Mouse (Mus musculus) CH12.LX (cell line): ENCODE results near the gene Khdc1a. TPM values are rescaled to one million over a fixed set of nuclear protein-coding genes. Genes with fewer than 3 reads are reported as not detected.

Source experiments
- DNase-seq: peaks from one replicate; pipeline ENCODE4 v3.0.0-alpha.2; 2013; ENCODE audit errors: extremely low read depth
- H3K27ac ChIP-seq: 2 replicates; pipeline ENCODE4 v1.5.1; 2012; ENCODE audit warnings: low read depth, mild to moderate bottlenecking, control low read depth, moderate library complexity; ENCODE audit not compliant: insufficient read depth
- H3K27me3 ChIP-seq: replicated peaks from 2 replicates; pipeline ENCODE3; 2012; ENCODE audit warnings: inconsistent platforms
- H3K36me3 ChIP-seq, 2 experiments: replicated peaks in 1 of 2; 2 replicates each; pipeline versions ENCODE3 to v1.6.1; 2012; ENCODE audit warnings: inconsistent platforms in 1 of 2, low read length in 1 of 2, mild to moderate bottlenecking in 1 of 2, mixed read lengths in 1 of 2, moderate library complexity in 1 of 2; ENCODE audit not compliant: control insufficient read depth in 1 of 2, insufficient read depth in 1 of 2
- H3K4me1 ChIP-seq, 2 experiments: 2 replicates each; pipeline ENCODE4 v1.6.1; 2012; ENCODE audit warnings: inconsistent platforms in 1 of 2, moderate library complexity in 1 of 2; ENCODE audit not compliant: insufficient read depth in 2 of 2, control insufficient read depth in 1 of 2
- H3K4me2 ChIP-seq: 2 replicates; pipeline ENCODE4 v1.6.1; 2012; ENCODE audit warnings: low read depth, mild to moderate bottlenecking, control low read depth; ENCODE audit not compliant: poor library complexity, insufficient read depth, severe bottlenecking
- H3K4me3 ChIP-seq, 3 experiments: fragments of 150-350 bp in 1 of 3; sonication (generic) in 1 of 3; replicated peaks in 1 of 3; 2 replicates each; pipeline versions ENCODE3 to v1.5.1; 2011 to 2012; ENCODE audit warnings: low read depth in 2 of 3, low read length in 2 of 3, mild to moderate bottlenecking in 2 of 3, moderate library complexity in 2 of 3, control low read depth in 1 of 3, improper control_type of control experiment in 1 of 3, inconsistent platforms in 1 of 3, mixed read lengths in 1 of 3; ENCODE audit not compliant: poor library complexity in 1 of 3
- H3K79me2 ChIP-seq: replicated peaks from 2 replicates; pipeline ENCODE4 v1.6.1; 2012; ENCODE audit warnings: mild to moderate bottlenecking, moderate library complexity; ENCODE audit not compliant: control insufficient read depth, poor library complexity, insufficient read depth, severe bottlenecking; ENCODE audit errors: extremely low read depth
- H3K9ac ChIP-seq: 2 replicates; pipeline ENCODE4 v1.6.1; 2012; ENCODE audit warnings: low read depth, mild to moderate bottlenecking, control low read depth, moderate library complexity; ENCODE audit not compliant: insufficient read depth
- H3K9me3 ChIP-seq: replicated peaks from 2 replicates; pipeline ENCODE3; 2012; ENCODE audit warnings: low read length, inconsistent platforms, mixed read lengths
- CHD2 ChIP-seq: IDR thresholded peaks from 2 replicates; pipeline ENCODE4 v1.6.1; 2011; ENCODE audit warnings: low read length, improper control_type of control experiment
- EP300 ChIP-seq: IDR thresholded peaks from 2 replicates; pipeline ENCODE4 v1.6.1; 2011; ENCODE audit warnings: low read length, improper control_type of control experiment
- ETS1 ChIP-seq: conservative IDR thresholded peaks from 2 replicates; pipeline ENCODE4 v1.6.1; 2012; ENCODE audit warnings: low read depth, mild to moderate bottlenecking, inconsistent platforms, low read length, improper control_type of control experiment, moderate library complexity
- HCFC1 ChIP-seq: IDR thresholded peaks from 2 replicates; pipeline ENCODE4 v1.6.1; 2012; ENCODE audit warnings: low read depth, mild to moderate bottlenecking, inconsistent platforms, low read length, improper control_type of control experiment
- IRF4 ChIP-seq: IDR thresholded peaks from 2 replicates; pipeline ENCODE4 v1.6.1; 2014; ENCODE audit warnings: low read depth, mild to moderate bottlenecking, inconsistent platforms, low read length, improper control_type of control experiment
- JUND ChIP-seq: conservative IDR thresholded peaks from 2 replicates; pipeline ENCODE4 v1.6.1; 2011; ENCODE audit warnings: low read depth, low read length, improper control_type of control experiment
- MAFK ChIP-seq: IDR thresholded peaks from 2 replicates; pipeline ENCODE4 v1.6.1; 2011; ENCODE audit warnings: low read length, improper control_type of control experiment; ENCODE audit not compliant: insufficient replicate concordance
- MAZ ChIP-seq: IDR thresholded peaks from 2 replicates; pipeline ENCODE4 v1.6.1; 2012; ENCODE audit warnings: low read depth, mild to moderate bottlenecking, inconsistent platforms, low read length, improper control_type of control experiment, moderate library complexity
- MEF2A ChIP-seq: IDR thresholded peaks from 2 replicates; pipeline ENCODE4 v1.6.1; 2014; ENCODE audit warnings: low read depth, mild to moderate bottlenecking, inconsistent platforms, low read length, improper control_type of control experiment, borderline replicate concordance
- MYC ChIP-seq: IDR thresholded peaks from 2 replicates; pipeline ENCODE4 v1.6.1; 2011; ENCODE audit warnings: low read depth, mild to moderate bottlenecking, improper control_type of control experiment, low read length
- NELFE ChIP-seq: IDR thresholded peaks from 2 replicates; pipeline ENCODE4 v1.6.1; 2011; ENCODE audit warnings: low read depth, low read length, improper control_type of control experiment
- NRF1 ChIP-seq: IDR thresholded peaks from 2 replicates; pipeline ENCODE4 v1.6.1; 2014; ENCODE audit warnings: low read depth, mild to moderate bottlenecking, inconsistent platforms, low read length, improper control_type of control experiment, moderate library complexity
- POLR2AphosphoS2 ChIP-seq: IDR thresholded peaks from 2 replicates; pipeline ENCODE4 v1.6.1; 2011; ENCODE audit warnings: low read depth, low read length, improper control_type of control experiment
- RAD21 ChIP-seq: IDR thresholded peaks from 2 replicates; pipeline ENCODE4 v1.6.1; 2011; ENCODE audit warnings: low read depth, mild to moderate bottlenecking, low read length, improper control_type of control experiment, moderate library complexity
- RCOR1 ChIP-seq: conservative IDR thresholded peaks from 2 replicates; pipeline ENCODE4 v1.6.1; 2012; ENCODE audit warnings: low read depth, mild to moderate bottlenecking, inconsistent platforms, low read length, improper control_type of control experiment
- SMC3 ChIP-seq: IDR thresholded peaks from 2 replicates; pipeline ENCODE4 v1.6.1; 2011; ENCODE audit warnings: low read depth, low read length, improper control_type of control experiment
- TBP ChIP-seq: conservative IDR thresholded peaks from 2 replicates; pipeline ENCODE4 v1.6.1; 2011; ENCODE audit warnings: low read depth, low read length, improper control_type of control experiment
- UBTF ChIP-seq: IDR thresholded peaks from 2 replicates; pipeline ENCODE4 v1.6.1; 2012; ENCODE audit warnings: low read depth, mild to moderate bottlenecking, inconsistent platforms, low read length, improper control_type of control experiment, moderate library complexity
- USF1 ChIP-seq: IDR thresholded peaks from 2 replicates; pipeline ENCODE4 v1.6.1; 2014; ENCODE audit warnings: low read depth, mild to moderate bottlenecking, inconsistent platforms, low read length, improper control_type of control experiment
- ZKSCAN1 ChIP-seq: IDR thresholded peaks from 2 replicates; pipeline ENCODE4 v1.6.1; 2012; ENCODE audit warnings: low read depth, inconsistent platforms, low read length, improper control_type of control experiment, borderline replicate concordance
- ZMIZ1 ChIP-seq: IDR thresholded peaks from 2 replicates; pipeline ENCODE4 v1.6.1; 2012; ENCODE audit warnings: low read depth, mild to moderate bottlenecking, inconsistent platforms, low read length, improper control_type of control experiment
- ZNF384 ChIP-seq: IDR thresholded peaks from 2 replicates; pipeline ENCODE4 v1.6.1; 2012; ENCODE audit warnings: low read depth, low read length, improper control_type of control experiment, inconsistent platforms
- dilution Hi-C: fragments of 300-500 bp; cut with MboI; formaldehyde crosslinking; loops from 2 replicates; pipeline ENCODE4 v1.14.3; 2020; ENCODE audit warnings: low sequenced_read_pairs; ENCODE audit not compliant: extremely low pct_unique_long_range_greater_than_20kb, extremely low pct_ligation_motif_present
- in situ Hi-C: fragments of 300-500 bp; cut with MboI; formaldehyde crosslinking; loops from 3 replicates; pipeline ENCODE4 v1.14.3; 2019; ENCODE audit warnings: low sequenced_read_pairs, low pct_ligation_motif_present, low pct_unique_long_range_greater_than_20kb, mixed read lengths
- polyA plus RNA-seq: library from polyadenylated mRNA; unstranded; fragments of >175 nt; gene quantifications from 2 replicates; pipeline ENCODE4 v1.2.1, GENCODE M21; 2012; ENCODE audit warnings: low read depth; ENCODE audit not compliant: insufficient read length
- total RNA-seq, 2 experiments: library from RNA; depleted of rRNA; stranded (reverse); fragments of 300-350 nt in 1 of 2; fragments of >200 nt in 1 of 2; gene quantifications; 2 replicates each; pipeline ENCODE4 v1.2.3; 2012 to 2014

The Khdc1a gene
- total and polyA plus RNA-seq, 3 experiments: not detected

DNA sequence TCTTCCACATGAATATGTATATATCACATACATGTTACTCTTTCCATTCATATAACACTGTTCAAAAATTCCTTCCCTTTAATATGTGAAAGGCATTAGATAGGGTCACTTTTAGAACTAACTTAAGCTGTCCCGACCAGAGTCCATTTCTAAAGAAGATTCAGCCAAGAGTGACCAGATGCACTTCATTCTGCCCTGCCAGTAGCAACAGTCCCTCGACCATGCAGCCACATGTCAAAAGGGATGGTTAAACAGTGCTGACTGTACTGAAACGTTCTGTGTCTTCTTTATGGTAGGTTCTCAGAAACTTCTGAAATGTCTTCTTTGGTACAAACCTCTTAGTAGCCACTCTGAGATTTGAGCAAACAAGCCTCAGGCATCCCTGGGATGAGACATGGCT lies 47.8 kb upstream of the Khdc1a start:
- DNase-seq: no peak
- H3K4me1 ChIP-seq: no peaks in the 10 kb centered on the region
- in situ Hi-C loops: no loop called here
- no peak for TF ChIP-seq USF1
- TF ChIP-seq MAZ: no peak
- no peak for TF ChIP-seq ZNF384
- TF ChIP-seq UBTF: no peak
- TF ChIP-seq CHD2: no peak
- TF ChIP-seq MYC: no peak
- TF ChIP-seq TBP: no peak
- no peak for TF ChIP-seq JUND
- no peak for TF ChIP-seq MAFK
- TF ChIP-seq ETS1: no peak
- no peaks in the 10 kb centered on the region for H3K79me2 ChIP-seq
- dilution Hi-C loops: no loop called here
- no peak overlapping the region for H3K4me3 ChIP-seq
- no peaks in the 10 kb centered on the region for H3K36me3 ChIP-seq
- no peak overlapping the region for H3K9ac ChIP-seq
- H3K9me3 ChIP-seq: no peaks in the 10 kb centered on the region
- no peak overlapping the region for H3K27ac ChIP-seq
- H3K4me2 ChIP-seq: no peak overlapping the region
- H3K27me3 ChIP-seq: no peaks in the 10 kb centered on the region

DNA sequence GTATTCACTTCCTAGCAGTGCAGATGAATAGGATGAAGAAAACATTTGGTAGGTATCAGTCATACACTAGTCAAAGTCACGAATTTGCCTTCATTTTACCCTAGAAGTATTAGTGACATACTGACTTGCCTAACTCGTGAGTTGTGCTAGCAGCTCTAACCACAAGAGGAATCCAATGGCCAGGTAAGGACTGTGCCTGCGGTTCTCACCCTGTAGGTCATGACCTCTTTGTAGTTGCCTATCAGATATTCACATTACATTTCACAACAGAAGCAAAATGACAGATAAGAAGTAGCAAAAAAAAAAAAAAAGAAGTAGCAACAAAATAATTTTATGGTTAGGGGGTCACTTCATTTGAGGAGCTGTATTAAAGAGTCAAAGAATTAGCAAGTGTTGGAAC lies 45.3 kb upstream of the Khdc1a start:
- DNase-seq: no peak
- Histone ChIP-seq H3K79me2 (no peaks in the 10 kb centered on the region), H3K4me1 (no peaks in the 10 kb centered on the region), H3K27me3 (no peaks in the 10 kb centered on the region), H3K36me3 (no peaks in the 10 kb centered on the region), H3K9ac (no peak overlapping the region), H3K4me2 (no peak overlapping the region), H3K27ac (no peak overlapping the region), H3K9me3 (no peaks in the 10 kb centered on the region), H3K4me3 (no peak overlapping the region)
- dilution Hi-C loops (no loop called here), in situ Hi-C loops (no loop called here)
- TF ChIP-seq ZMIZ1 (no peak), MEF2A (no peak), ZNF384 (no peak), HCFC1 (no peak), EP300 (no peak), MAZ (no peak), NELFE (no peak), SMC3 (no peak), NRF1 (no peak), POLR2AphosphoS2 (no peak), IRF4 (no peak), ZKSCAN1 (no peak), RAD21 (no peak), ETS1 (no peak), RCOR1 (no peak), USF1 (no peak)
